Mouse (Mus musculus) embryonic facial prominence, embryonic 14.5 days (tissue): Measurements from ENCODE around the gene Htra1. TPM values are rescaled to one million over a fixed set of nuclear protein-coding genes. Genes with fewer than 3 reads are reported as not detected.

Source experiments
- ATAC-seq: fragments of 200-750 bp; cut with Nextera tagmentation; 2 replicates; pipeline ENCODE4 v1.8.0; 2017; ENCODE audit warnings: low read depth, moderate number of reproducible peaks, moderate TSS enrichment
- DNase-seq: peaks from one replicate; pipeline ENCODE4 v3.0.0-alpha.2; 2015; ENCODE audit warnings: low spot score
- H3K27ac ChIP-seq: fragments of 300-500 bp; sonication (generic); replicated peaks from 2 replicates; pipeline ENCODE4 v1.5.1; 2014; ENCODE audit warnings: low read depth, mild to moderate bottlenecking, low read length, moderate library complexity
- H3K27me3 ChIP-seq: fragments of 300-500 bp; sonication (generic); replicated peaks from 2 replicates; pipeline ENCODE4 v1.6.1; 2014; ENCODE audit warnings: low read length; ENCODE audit not compliant: control insufficient read depth, insufficient read depth
- H3K36me3 ChIP-seq: fragments of 300-500 bp; sonication (generic); 2 replicates; pipeline ENCODE4 v1.6.1; 2014; ENCODE audit warnings: low read length, mixed read lengths; ENCODE audit not compliant: control insufficient read depth, insufficient read depth
- H3K4me1 ChIP-seq: fragments of 300-500 bp; sonication (generic); 2 replicates; pipeline ENCODE4 v1.6.1; 2014; ENCODE audit warnings: antibody characterized with exemption, low read length; ENCODE audit not compliant: control insufficient read depth, insufficient read depth
- H3K4me2 ChIP-seq: fragments of 300-500 bp; sonication (generic); 2 replicates; pipeline ENCODE4 v1.6.1; 2014; ENCODE audit warnings: low read depth, mild to moderate bottlenecking, low read length, moderate library complexity, mixed read lengths
- H3K4me3 ChIP-seq: fragments of 300-500 bp; sonication (generic); 2 replicates; pipeline ENCODE4 v1.5.1; 2014; ENCODE audit warnings: low read depth, mild to moderate bottlenecking, low read length
- H3K9ac ChIP-seq: fragments of 300-500 bp; sonication (generic); 2 replicates; pipeline ENCODE4 v1.6.1; 2014; ENCODE audit warnings: low read depth, mild to moderate bottlenecking, low read length, moderate library complexity, mixed read lengths
- H3K9me3 ChIP-seq: fragments of 300-500 bp; sonication (generic); 2 replicates; pipeline ENCODE4 v1.6.1; 2016; ENCODE audit warnings: low read length; ENCODE audit not compliant: control insufficient read depth
- WGBS: fragments of 180-500 bp; shearing (Covaris S2); extraction: QIAGEN DNeasy Blood & Tissue Kit; methylation state at CpG from one replicate; pipeline ENCODE4 v1.1.7; 2014; 5-methylcytosine and 5-hydroxymethylcytosine counted together
- microRNA-seq: library from miRNA; unstranded; fragments of <30 nt; microRNA quantifications from one replicate; pipeline ENCODE4, GENCODE M21; 2016; ENCODE audit warnings: borderline number of aligned reads
- polyA plus RNA-seq: library from polyadenylated mRNA; unstranded; fragments of >200 nt; fragmentation: Nextera tagmentation; extraction: Ambion mirVana; gene quantifications from 2 replicates; pipeline ENCODE4 v1.2.1, GENCODE M21; 2014

Gene Htra1
- polyA plus RNA-seq, 1 experiment from 2014 or later, result 128 TPM

- 64% methylated on average over 1 of the region's 1 CpGs for WGBS
- ATAC-seq (no peak), DNase-seq (no peak)
- no peak overlapping the region for H3K4me3 ChIP-seq
- no peaks in the 10 kb centered on the region for H3K9me3 ChIP-seq
- no peaks in the 10 kb centered on the region for H3K36me3 ChIP-seq
- no peak overlapping the region for H3K9ac ChIP-seq
- H3K4me1 ChIP-seq, result no peaks in the 10 kb centered on the region
- H3K27me3 ChIP-seq, result no peaks in the 10 kb centered on the region
- H3K4me2 ChIP-seq, result no peak overlapping the region
- H3K27ac ChIP-seq, result no peak overlapping the region
Observed at GRCm38 (mm10) chr7:131024807-131025206, 88.9 kb downstream of the Htra1 start.

GRCm38 (mm10) chr7:131027557-131027956 is 91.6 kb downstream of the Htra1 start:
- no peak for ATAC-seq
- WGBS, result 84% methylated on average over 1 of the region's 1 CpGs
- DNase-seq, result no peak
- no peaks in the 10 kb centered on the region for H3K27me3 ChIP-seq
- no peak overlapping the region for H3K27ac ChIP-seq
- no peak overlapping the region for H3K9ac ChIP-seq
- H3K9me3 ChIP-seq, result no peaks in the 10 kb centered on the region
- H3K36me3 ChIP-seq, result no peaks in the 10 kb centered on the region
- no peak overlapping the region for H3K4me3 ChIP-seq
- H3K4me1 ChIP-seq, result no peaks in the 10 kb centered on the region
- H3K4me2 ChIP-seq, result no peak overlapping the region

GRCm38 (mm10) chr7:131031755-131032154 is 95.8 kb downstream of the Htra1 start, which contains the start of gene Dmbt1:
Gene Dmbt1 (plus strand): TSS chr7:131032053.
- H3K4me1 ChIP-seq, result no peaks in the 10 kb centered on the region
- 85% methylated on average over 5 of the region's 5 CpGs for WGBS
- H3K4me3 ChIP-seq, result no peak within 1 kb of the TSS
- DNase-seq (no peak), ATAC-seq (no peak)
- H3K9me3 ChIP-seq, result no peaks in the 10 kb centered on the region
- no peaks in the 10 kb centered on the region for H3K27me3 ChIP-seq
- no peak within 1 kb of the TSS for H3K27ac ChIP-seq
- H3K4me2 ChIP-seq, result no peak within 1 kb of the TSS
- H3K9ac ChIP-seq, result no peak within 1 kb of the TSS
- no peaks in the 10 kb centered on the region for H3K36me3 ChIP-seq

Small RNA genes within 50 kb of the gene (microRNA-seq; reads per million reads assigned to microRNA genes)
- not detected for gene Mir7061

Other genes starting within 250 kb of the Htra1 start
- not detected in 2 replicates for gene Btbd16, start 162.0 kb upstream of the Htra1 start, polyA plus RNA-seq
- 33.1 and 34.9 TPM in 2 replicates for gene Plekha1, start 70.4 kb upstream of the Htra1 start, polyA plus RNA-seq
- gene Dmbt1, start 95.9 kb downstream of the Htra1 start, polyA plus RNA-seq, result 0.04 TPM in 1 of 2 replicates, not detected in the other
- not detected in 2 replicates for gene 4933402N03Rik, start 210.2 kb downstream of the Htra1 start, polyA plus RNA-seq
- not detected in 2 replicates for gene 5430419D17Rik, start 238.3 kb downstream of the Htra1 start, polyA plus RNA-seq